Mouse (Mus musculus) neutrophil, adult 5-6 weeks (primary cell): ENCODE data around the gene Ldb2. TPM values are rescaled to one million over a fixed set of nuclear protein-coding genes. Genes with fewer than 3 reads are reported as not detected.

Source experiments
- ATAC-seq: fragments of 151-379, 151-347 bp; 2 replicates; pipeline ENCODE4 v1.8.0; 2017; ENCODE audit warnings: mild to moderate bottlenecking, moderate TSS enrichment; ENCODE audit not compliant: insufficient number of reproducible peaks, poor library complexity, low FRiP score, severe bottlenecking; ENCODE audit errors: extremely low read depth
- total RNA-seq: library from RNA; stranded (forward); fragments of 200-1000 nt; gene quantifications from 2 replicates; pipeline ENCODE4 v1.2.3, GENCODE M21; 2017

The Ldb2 gene
- total RNA-seq, 1 experiment from 2014 or later: not detected

GRCm38 (mm10) chr5:44726546-44727476 is 72.7 kb downstream of the Ldb2 start:
- ATAC-seq: no peak

DNA sequence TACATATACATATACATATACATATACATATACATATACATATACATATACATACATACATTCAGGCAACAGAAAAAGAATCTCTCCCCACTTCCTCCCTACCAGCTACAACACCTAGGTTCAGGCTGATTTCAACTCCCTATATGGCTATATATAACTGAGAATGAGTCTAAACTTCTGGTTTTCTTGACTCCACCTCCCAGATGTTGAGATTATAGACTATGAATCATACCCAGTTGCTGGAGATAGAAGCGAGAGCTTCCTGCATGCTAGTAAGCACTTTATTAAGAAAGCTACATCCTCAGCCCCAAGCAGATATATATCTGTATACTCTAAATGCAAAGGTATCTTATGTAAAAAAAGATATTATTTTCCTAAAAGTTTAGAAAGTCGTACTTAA is 74.0 kb downstream of the Ldb2 start:
- ATAC-seq: no peak

DNA sequence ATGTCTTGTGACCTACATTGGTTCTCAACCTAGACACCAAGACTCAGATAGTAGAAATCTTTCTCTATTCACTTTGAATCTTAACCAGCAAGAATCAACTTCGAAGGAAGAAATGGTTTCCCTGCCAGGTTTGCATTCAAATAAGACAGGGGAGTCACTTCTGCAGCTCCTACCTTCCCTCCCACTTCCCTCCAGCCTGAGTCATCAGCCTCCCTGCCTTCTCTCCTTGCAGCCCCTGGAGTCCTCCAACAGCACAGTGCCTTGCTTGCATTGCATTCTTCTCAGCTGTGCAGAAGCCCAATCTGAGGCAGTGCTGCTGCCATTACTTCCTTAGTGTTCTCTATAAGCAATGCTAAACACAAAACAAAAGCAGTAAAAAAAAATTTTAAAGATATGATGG is 79.6 kb downstream of the Ldb2 start:
- no peak for ATAC-seq

GRCm38 (mm10) chr5:44714508-44714907 is 85.0 kb downstream of the Ldb2 start:
- ATAC-seq: no peak

DNA sequence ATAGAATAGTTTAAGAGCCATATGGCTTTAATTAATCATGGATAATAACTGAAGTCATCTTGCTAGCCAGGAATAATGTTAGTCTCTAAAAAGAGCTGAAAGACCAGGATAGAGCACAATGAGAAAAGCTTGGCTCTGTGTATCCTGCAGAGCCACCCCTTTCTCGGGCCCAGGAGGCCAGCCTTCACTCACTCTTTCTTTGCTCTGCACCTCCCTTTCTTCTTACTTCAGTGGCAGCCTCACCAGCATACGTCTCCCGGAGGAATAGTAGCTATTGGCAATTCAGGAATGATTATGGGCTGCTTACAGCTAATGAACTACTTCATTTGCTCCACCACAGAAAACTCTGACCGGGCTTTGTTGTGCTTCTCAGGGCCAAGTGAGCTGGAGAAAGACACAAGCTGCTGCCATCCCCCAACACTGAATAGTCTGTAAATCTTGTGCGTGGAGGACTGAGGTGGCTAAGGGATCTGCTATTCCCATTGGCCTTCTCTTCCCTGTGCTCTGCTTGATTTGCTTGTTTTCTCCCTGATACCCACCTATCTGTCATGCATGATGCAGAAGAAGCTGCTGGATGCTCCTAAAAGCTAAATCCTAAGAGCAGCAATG is 86.2 kb downstream of the Ldb2 start:
- ATAC-seq: no peak

GRCm38 (mm10) chr5:44711211-44711610 is 88.3 kb downstream of the Ldb2 start:
- ATAC-seq: no peak

DNA sequence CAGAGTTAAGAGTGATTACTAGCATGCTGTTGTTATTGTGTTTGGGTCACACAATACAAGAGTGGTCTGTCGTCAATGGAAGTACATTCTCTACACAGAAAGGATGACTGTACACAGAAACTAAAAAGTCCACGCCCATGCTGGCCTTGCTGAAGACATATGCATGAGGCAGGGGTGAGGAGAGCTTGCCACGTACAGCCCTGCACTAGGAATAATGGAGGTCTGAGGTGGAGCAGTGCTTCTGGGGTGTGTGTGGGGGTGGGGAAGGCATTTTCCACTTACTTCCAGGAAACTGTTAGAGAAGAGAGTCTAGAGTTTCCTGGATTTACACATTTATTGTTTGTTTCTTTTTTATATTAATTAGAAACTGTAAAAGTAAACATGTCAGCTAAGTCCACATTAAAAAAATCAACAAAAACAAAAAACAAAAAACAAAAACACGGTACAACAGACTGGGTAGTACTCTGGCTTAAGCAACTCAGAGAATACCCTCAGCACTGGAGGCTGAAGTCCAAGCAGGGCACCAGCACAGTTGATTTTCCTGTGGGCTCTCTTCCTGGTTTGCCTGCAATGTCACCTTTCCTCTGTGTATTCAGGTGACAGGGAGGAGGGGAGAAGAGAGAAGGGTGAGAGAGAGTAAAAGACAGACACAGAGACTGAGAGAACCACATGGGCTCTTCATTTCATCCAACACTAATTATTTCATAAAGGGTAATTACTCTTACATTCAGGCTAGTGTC is 89.2 kb downstream of the Ldb2 start:
- no peak for ATAC-seq

GRCm38 (mm10) chr5:44709276-44709675 is 90.2 kb downstream of the Ldb2 start:
- no peak for ATAC-seq

DNA sequence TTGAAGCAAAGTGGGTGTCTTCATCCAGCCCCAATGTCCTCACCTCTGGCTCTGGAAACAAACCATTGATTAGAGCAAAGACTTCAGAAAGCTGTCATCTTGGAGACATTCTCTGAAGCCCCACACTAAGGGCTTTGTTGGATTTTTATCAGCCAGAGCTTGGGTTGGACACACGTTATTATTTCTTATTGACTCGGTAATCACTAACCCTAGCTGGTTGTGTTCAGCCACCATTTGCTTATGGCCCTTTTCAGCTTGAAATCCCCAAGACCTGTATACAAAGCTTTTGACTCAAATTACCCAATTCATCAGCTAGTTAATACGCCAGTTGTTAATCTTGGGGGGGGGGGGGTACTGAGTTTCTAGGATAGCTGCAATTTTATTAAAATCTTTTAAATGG is 91.5 kb downstream of the Ldb2 start:
- ATAC-seq: no peak

GRCm38 (mm10) chr5:44706997-44707698 is 92.3 kb downstream of the Ldb2 start:
- no peak for ATAC-seq

- no peak for ATAC-seq
Measured at GRCm38 (mm10) chr5:44697993-44698392, 101.5 kb downstream of the Ldb2 start.

DNA sequence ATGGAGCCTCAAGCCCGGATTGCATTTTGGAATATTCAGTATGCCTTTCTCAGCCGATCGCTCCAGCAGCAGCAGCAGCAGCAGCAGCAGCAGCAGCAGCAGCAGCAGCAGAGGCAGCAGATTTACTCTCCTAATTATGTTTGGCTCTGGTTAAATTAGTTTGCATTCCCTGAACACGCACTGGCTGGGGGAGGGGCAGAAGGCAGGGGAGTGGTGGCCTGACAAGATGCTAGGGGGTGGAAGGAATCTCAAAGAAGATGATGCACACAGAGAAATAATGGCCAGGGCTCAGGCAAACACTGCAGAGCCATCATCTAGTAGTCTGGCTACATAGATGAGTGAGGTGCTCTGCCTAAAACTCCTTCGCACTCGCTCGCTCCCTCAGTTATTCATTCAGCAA is 102.9 kb downstream of the Ldb2 start:
- no peak for ATAC-seq

DNA sequence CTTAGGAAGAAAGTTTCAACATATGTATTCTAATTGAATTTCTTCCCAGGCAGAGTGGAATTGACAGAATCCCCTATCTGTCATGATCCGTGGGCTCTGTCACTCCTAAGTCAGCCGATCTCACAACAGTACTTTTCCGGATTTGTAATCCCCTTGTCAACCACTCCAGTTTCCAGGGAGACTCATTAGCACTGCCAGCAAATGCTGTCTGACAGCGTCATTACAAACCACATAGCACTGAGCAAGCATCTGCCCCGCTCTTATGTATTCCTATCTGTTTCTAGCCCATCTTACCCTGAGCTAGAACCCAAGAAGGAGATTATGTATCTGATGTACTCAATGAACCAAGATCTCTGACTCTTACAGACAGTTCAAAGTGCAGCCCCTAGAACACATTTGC is 105.8 kb downstream of the Ldb2 start:
- no peak for ATAC-seq

GRCm38 (mm10) chr5:44686344-44686743 is 113.1 kb downstream of the Ldb2 start:
- no peak for ATAC-seq

- no peak for ATAC-seq
Measured at GRCm38 (mm10) chr5:44681054-44681638, 118.3 kb downstream of the Ldb2 start.

GRCm38 (mm10) chr5:44677814-44678213 is 121.7 kb downstream of the Ldb2 start:
- ATAC-seq: no peak

DNA sequence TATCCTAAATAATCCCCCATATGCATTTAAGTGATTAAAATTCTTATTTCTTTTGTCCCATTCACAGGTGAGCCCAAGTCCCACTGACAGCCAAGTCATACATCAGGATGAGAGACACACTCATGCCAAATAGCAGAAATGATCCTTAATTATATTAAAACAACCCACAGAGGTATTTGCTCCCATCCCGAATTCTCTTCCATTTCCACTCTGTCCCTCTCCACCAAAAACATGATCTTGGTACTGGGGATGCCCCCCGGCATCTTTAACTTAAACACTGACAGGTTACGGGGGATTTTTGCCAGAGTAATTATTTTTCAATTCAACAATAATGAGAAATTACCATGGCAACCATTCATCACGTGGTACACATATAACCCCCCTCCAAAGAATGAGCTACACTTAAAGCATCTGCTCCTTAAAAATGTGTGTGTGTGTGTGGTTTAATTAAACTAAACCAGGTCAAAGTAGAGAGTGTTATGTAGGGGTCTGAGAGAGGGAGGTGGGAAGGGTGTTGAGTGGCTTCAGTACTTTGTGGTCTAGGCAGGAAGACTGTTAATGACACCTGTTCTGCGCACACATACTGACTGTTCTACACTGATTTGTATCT is 123.2 kb downstream of the Ldb2 start:
- ATAC-seq: no peak

- ATAC-seq: no peak
Measured at GRCm38 (mm10) chr5:44670336-44670735, 129.1 kb downstream of the Ldb2 start.
